Mouse (Mus musculus): ENCODE data around the gene Eme1. TPM values are rescaled to one million over a fixed set of nuclear protein-coding genes. Genes with fewer than 3 reads are reported as not detected.
A peak's percentile ranks its signal among the peaks of the same experiment; 100 is the strongest.
"Not testable (repeated sequence)": the region's sequence is repeated elsewhere in the genome, so short reads cannot be mapped to it uniquely, and the experiment has no call there.

The Eme1 gene
- total and polyA plus RNA-seq, 2 experiments from 2014 or later = 1.9 to 3.8 TPM

DNA sequence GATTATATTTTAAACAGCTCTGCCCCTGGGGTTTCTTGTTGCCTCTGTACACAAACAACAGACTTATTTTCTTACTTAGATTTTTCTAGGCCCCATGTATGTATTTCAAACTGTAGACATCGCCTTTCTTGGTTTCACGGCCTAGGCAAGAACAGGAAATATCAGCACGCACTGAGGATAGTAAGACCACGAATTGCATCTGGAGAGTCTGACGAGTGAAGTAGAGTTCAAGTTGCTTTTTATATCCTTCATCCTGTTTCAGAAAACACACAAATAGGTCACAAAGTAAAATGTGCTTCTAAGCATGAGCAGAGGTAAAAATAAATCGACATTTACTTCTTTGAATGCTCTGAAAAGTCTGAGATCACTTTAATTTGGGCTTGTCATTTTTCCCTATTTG lies 41.7 kb upstream of the Eme1 start:
- H3K4me3 ChIP-seq (ENCODE audit: low read length) = no peak overlapping the region
- H3K36me3 ChIP-seq (ENCODE audit: insufficient read depth, low read length) = no peaks in the 10 kb centered on the region
- H3K4me2 ChIP-seq (ENCODE audit: low read depth, low read length) = no peak overlapping the region
- no peak overlapping the region for H3K9ac ChIP-seq (replicated peaks; ENCODE audit: low read length)
- no peak overlapping the region for H3K27ac ChIP-seq
- no peaks in the 10 kb centered on the region for H3K27me3 ChIP-seq (ENCODE audit: insufficient read depth, low read length)
- WGBS = 76% methylated on average over 6 of the region's 6 CpGs
- no peak for TF ChIP-seq CTCF (IDR thresholded peaks at IDR 0.05; ENCODE audit: low read depth)
- H3K9me3 ChIP-seq (ENCODE audit: low read length) = no peaks in the 10 kb centered on the region
- no peaks in the 10 kb centered on the region for H3K4me1 ChIP-seq (ENCODE audit: insufficient read depth, low read length)
- DNase-seq (ENCODE audit: low spot score) = no peak
- ATAC-seq = no peak

DNA sequence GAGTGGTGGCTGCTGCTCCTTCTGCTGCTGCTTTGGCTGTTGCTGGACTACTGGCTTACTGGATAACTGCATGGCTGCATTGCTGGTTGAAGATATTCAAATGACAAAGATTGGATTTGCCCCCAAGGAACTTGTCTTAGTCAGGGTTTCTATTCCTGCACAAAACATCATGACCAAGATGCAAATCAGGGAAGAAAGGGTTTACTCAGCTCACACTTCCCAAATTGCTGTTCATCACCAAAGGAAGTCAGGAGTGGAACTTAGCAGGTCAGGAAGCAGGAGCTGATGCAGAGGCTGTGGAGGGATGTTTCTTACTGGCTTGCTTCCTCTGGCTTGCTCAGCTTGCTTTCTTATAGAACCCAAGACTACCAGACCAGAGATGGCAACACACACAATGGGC lies 38.7 kb upstream of the Eme1 start:
- DNase-seq (ENCODE audit: low spot score); H3K4me3 ChIP-seq (ENCODE audit: low read length); ATAC-seq; H3K9me3 ChIP-seq (ENCODE audit: low read length); H3K27me3 ChIP-seq (ENCODE audit: insufficient read depth, low read length); H3K4me1 ChIP-seq (ENCODE audit: insufficient read depth, low read length); H3K4me2 ChIP-seq (ENCODE audit: low read depth, low read length); H3K27ac ChIP-seq; H3K36me3 ChIP-seq (ENCODE audit: insufficient read depth, low read length); H3K9ac ChIP-seq (replicated peaks; ENCODE audit: low read length): not testable (repeated sequence)

DNA sequence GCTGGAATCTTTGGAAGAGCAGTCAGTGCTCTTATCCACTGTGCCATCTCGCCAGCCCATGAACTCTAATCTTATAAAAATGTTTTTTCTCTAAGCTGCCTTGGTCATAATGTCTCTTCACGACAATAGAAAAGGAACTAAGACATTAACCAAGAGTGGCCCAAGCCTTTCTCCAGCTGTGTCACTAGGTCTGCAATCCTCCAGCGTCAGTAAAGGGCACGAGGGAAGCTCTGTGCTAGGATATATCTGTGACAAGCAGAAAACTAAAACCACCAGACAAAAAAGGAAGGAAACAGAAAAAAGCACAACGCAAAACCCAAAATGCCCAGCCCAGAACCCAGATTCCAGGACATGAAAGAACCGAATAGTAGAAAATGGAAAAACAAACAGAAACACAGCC lies 33.4 kb upstream of the Eme1 start:
- no peaks in the 10 kb centered on the region for H3K27me3 ChIP-seq (ENCODE audit: insufficient read depth, low read length)
- no peak for ATAC-seq
- H3K4me2 ChIP-seq (ENCODE audit: low read depth, low read length) = no peak overlapping the region
- H3K4me1 ChIP-seq (ENCODE audit: insufficient read depth, low read length) = no peaks in the 10 kb centered on the region
- no peaks in the 10 kb centered on the region for H3K36me3 ChIP-seq (ENCODE audit: insufficient read depth, low read length)
- no peak for DNase-seq (ENCODE audit: low spot score)
- H3K9ac ChIP-seq (replicated peaks; ENCODE audit: low read length) = no peak overlapping the region
- 83% methylated on average over 6 of the region's 6 CpGs for WGBS
- no peaks in the 10 kb centered on the region for H3K9me3 ChIP-seq (ENCODE audit: low read length)
- no peak for TF ChIP-seq CTCF (IDR thresholded peaks at IDR 0.05; ENCODE audit: low read depth)
- H3K4me3 ChIP-seq (ENCODE audit: low read length) = no peak overlapping the region
- H3K27ac ChIP-seq = no peak overlapping the region

DNA sequence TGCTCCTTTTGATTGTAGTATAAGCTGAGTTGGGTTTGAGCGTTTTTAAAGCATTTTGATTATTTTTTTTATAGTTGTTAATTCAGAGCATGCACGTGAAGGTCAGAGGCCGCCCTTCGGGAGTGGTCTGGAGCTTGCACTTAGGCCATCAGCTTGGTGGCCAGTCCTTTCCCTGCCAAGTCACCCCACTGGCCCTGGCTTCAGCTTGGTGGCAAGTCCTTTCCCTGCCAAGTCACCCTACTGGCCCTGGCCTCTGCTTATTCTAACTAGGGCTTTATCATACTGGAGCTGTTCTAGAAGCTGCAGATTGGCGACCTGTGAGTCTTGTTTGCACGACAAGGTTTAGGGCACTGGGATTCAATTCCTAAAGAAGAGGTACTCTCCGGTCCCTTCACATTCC lies 28.7 kb upstream of the Eme1 start:
- H3K4me3 ChIP-seq (ENCODE audit: low read length) = no peak overlapping the region
- 91% methylated on average over 7 of the region's 7 CpGs for WGBS
- H3K36me3 ChIP-seq (ENCODE audit: insufficient read depth, low read length) = no peaks in the 10 kb centered on the region
- H3K27ac ChIP-seq = no peak overlapping the region
- no peaks in the 10 kb centered on the region for H3K27me3 ChIP-seq (ENCODE audit: insufficient read depth, low read length)
- TF ChIP-seq CTCF (IDR thresholded peaks at IDR 0.05; ENCODE audit: low read depth) = no peak
- no peaks in the 10 kb centered on the region for H3K9me3 ChIP-seq (ENCODE audit: low read length)
- H3K4me1 ChIP-seq (ENCODE audit: insufficient read depth, low read length) = peaks cover 6% of the 10 kb centered on the region; the same call in 1 of the 2 replicates
- DNase-seq (ENCODE audit: low spot score) (no peak), ATAC-seq (no peak)
- no peak overlapping the region for H3K9ac ChIP-seq (replicated peaks; ENCODE audit: low read length)
- H3K4me2 ChIP-seq (ENCODE audit: low read depth, low read length) = no peak overlapping the region

DNA sequence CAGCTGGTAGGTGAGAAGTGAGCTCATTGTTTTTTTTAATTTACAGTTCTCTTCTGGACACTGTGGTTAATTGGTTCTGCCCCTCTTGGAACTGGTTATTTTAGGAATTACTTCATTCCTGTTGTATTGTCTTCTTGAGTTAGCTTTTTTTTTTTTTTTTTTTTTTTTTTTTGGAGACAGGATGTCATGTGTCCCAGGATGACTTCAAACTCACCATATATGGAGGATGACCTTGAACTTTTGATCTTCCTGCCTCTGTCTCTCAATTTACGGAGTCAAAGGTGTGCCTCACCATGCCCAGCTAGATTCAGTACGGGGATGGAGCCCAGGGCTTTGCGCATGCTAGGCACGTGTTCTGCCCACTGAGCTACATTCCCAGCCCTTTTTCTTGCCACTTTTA lies 27.9 kb upstream of the Eme1 start:
- no peak for ATAC-seq
- Histone ChIP-seq H3K27me3 (ENCODE audit: insufficient read depth, low read length) (no peaks in the 10 kb centered on the region), H3K9ac (replicated peaks; ENCODE audit: low read length) (no peak overlapping the region), H3K4me1 (ENCODE audit: insufficient read depth, low read length) (peaks cover 6% of the 10 kb centered on the region; the same call in 1 of the 2 replicates), H3K9me3 (ENCODE audit: low read length) (no peaks in the 10 kb centered on the region), H3K4me3 (ENCODE audit: low read length) (no peak overlapping the region), H3K36me3 (ENCODE audit: insufficient read depth, low read length) (no peaks in the 10 kb centered on the region), H3K4me2 (ENCODE audit: low read depth, low read length) (no peak overlapping the region), H3K27ac (no peak overlapping the region)
- no peak for DNase-seq (ENCODE audit: low spot score)
- no peak for TF ChIP-seq CTCF (IDR thresholded peaks at IDR 0.05; ENCODE audit: low read depth)
- 87% methylated on average over 4 of the region's 4 CpGs for WGBS

DNA sequence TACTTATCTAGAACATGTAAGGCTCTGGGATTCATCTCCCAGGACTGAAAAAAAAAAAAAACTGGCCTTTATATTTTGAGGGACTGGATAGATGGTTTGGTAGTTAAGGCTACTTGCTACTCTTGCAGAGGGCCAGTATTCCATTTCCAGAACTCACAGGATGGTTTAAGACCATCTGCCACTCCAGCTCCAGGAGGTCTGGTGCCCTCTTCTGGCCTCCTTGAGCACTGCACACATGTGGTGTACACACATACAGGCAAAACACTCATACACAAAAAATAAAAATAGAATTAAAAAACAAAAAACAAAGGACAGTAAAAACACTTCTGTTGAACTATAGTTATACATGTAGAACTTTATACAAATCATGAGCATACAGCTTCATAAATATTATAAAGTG lies 26.9 kb upstream of the Eme1 start:
- ATAC-seq = no peak

DNA sequence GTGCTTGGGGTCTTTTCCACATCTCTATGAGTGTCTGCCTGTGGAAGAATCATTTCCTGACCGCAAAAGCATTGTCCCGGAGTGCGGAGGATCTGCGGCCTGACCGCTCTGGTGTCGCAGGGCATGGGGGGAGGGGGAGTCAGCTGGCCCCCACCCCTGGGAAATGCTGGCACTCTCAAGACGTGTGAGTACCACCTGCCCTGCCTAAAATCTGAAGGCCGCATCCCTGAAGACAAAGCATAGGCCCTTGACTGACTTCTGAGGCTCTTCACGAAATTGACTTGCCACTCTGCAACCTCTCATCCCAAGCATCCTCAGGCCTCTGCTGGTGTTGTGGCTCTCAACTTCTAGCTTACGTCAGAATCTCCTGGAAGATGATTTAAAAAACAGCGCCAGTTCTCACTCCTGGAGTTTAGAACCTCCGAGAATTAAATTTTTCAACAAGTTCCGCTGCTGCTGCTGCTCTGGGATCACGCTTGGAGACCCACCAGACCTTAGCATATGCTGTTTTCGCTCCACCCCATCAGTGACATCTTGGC lies 23.9 kb upstream of the Eme1 start:
- peak overlapping the region; percentile 83 for H3K4me3 ChIP-seq (ENCODE audit: low read length)
- peak overlapping the region; percentile 90 for H3K27ac ChIP-seq
- H3K9ac ChIP-seq (replicated peaks; ENCODE audit: low read length) = peak overlapping the region; percentile 89
- ATAC-seq (peak; percentile 45), DNase-seq (ENCODE audit: low spot score) (no peak)
- H3K4me1 ChIP-seq (ENCODE audit: insufficient read depth, low read length) = peaks cover 24% of the 10 kb centered on the region
- 25% methylated on average over 15 of the region's 15 CpGs for WGBS
- no peaks in the 10 kb centered on the region for H3K36me3 ChIP-seq (ENCODE audit: insufficient read depth, low read length)
- H3K9me3 ChIP-seq (ENCODE audit: low read length) = no peaks in the 10 kb centered on the region
- no peaks in the 10 kb centered on the region for H3K27me3 ChIP-seq (ENCODE audit: insufficient read depth, low read length)
- peak overlapping the region; percentile 80 for H3K4me2 ChIP-seq (ENCODE audit: low read depth, low read length)
- TF ChIP-seq CTCF (IDR thresholded peaks at IDR 0.05; ENCODE audit: low read depth) = no peak

More for the DNA sequence above, 26.9 kb upstream of the Eme1 start:
- Histone ChIP-seq H3K27ac (no peak overlapping the region), H3K27me3 (ENCODE audit: insufficient read depth, low read length) (no peaks in the 10 kb centered on the region), H3K4me3 (ENCODE audit: low read length) (no peak overlapping the region), H3K9ac (replicated peaks; ENCODE audit: low read length) (no peak overlapping the region), H3K4me1 (ENCODE audit: insufficient read depth, low read length) (peaks cover 15% of the 10 kb centered on the region), H3K9me3 (ENCODE audit: low read length) (no peaks in the 10 kb centered on the region), H3K4me2 (ENCODE audit: low read depth, low read length) (no peak overlapping the region), H3K36me3 (ENCODE audit: insufficient read depth, low read length) (no peaks in the 10 kb centered on the region)
- peak; percentile 29 for TF ChIP-seq CTCF (IDR thresholded peaks at IDR 0.05; ENCODE audit: low read depth)
- no peak for DNase-seq (ENCODE audit: low spot score)

All from hindbrain, postnatal 0 days (tissue).